In genomic region chr5:149368575-149369312, GRCm38 (mm10) we compare ENCODE assay signal across 15 mouse cellular contexts. TPM values are rescaled to one million over a fixed set of nuclear protein-coding genes. Genes with fewer than 3 reads are reported as not detected.
DNase-seq lines count a peak whose midpoint lies in the region; ATAC-seq lines count a peak whose summit lies in the region.
"Had no signal": no experiment of that assay in that cellular context is flagged by ENCODE, and none has a peak within 500 bp of the region (broad histone marks: within the 10 kb centered on the region; RNA-seq: fewer than 3 reads in every experiment).

No protein-coding gene starts in this region.

- H3K9ac ChIP-seq in heart, embryonic 15.5 days = no peak overlapping the region
- no peak overlapping the region for H3K9ac ChIP-seq in intestine, embryonic 16.5 days (ENCODE audit: low read depth, low read length)
- H3K9ac ChIP-seq: liver, embryonic 15.5 days; midbrain, embryonic 15.5 days had no signal

- H3K27ac ChIP-seq in heart, embryonic 15.5 days = 0 out of 2 replicates have a peak overlapping the region, but pooled peaks have one; percentile 36
- peak overlapping the region; percentile 23 for H3K27ac ChIP-seq in intestine, embryonic 16.5 days (ENCODE audit: low read length)
- H3K27ac ChIP-seq: liver, embryonic 15.5 days; midbrain, embryonic 15.5 days had no signal

- no peak for DNase-seq in heart, postnatal 25 days (ENCODE audit: low spot score)
- DNase-seq in thymus, postnatal 25 days = peak; percentile 56
- no peak for DNase-seq in thymus, adult 18-20 months
- DNase-seq in layer of hippocampus, postnatal 36 days = no peak
- no peak for DNase-seq in layer of hippocampus, adult 9-10 months (ENCODE audit: low spot score)
- DNase-seq: cerebellum, adult 2 months; embryo, embryonic 11 days; gastrocnemius, postnatal 10 days; lung, postnatal 4 days; right cerebral cortex, adult 18-20 months had no signal

- H3K36me3 ChIP-seq in heart, embryonic 15.5 days = no peaks in the 10 kb centered on the region
- H3K36me3 ChIP-seq in intestine, embryonic 16.5 days (ENCODE audit: control insufficient read depth, insufficient read depth, low read length) = no peaks in the 10 kb centered on the region
- H3K36me3 ChIP-seq: liver, embryonic 15.5 days; midbrain, embryonic 15.5 days had no signal

- peaks cover 35% of the 10 kb centered on the region for H3K4me1 ChIP-seq in heart, embryonic 15.5 days (replicated peaks)
- H3K4me1 ChIP-seq in intestine, embryonic 16.5 days (ENCODE audit: control insufficient read depth, insufficient read depth, low read length) = peaks cover 16% of the 10 kb centered on the region
- H3K4me1 ChIP-seq: liver, embryonic 15.5 days had no signal

- no peak overlapping the region for H3K4me3 ChIP-seq in heart, embryonic 15.5 days
- no peak overlapping the region for H3K4me3 ChIP-seq in intestine, embryonic 16.5 days (ENCODE audit: low read length)
- H3K4me3 ChIP-seq: liver, embryonic 15.5 days; midbrain, embryonic 15.5 days had no signal

- no peak; the same call in 1 of the 2 replicates for ATAC-seq in heart, embryonic 15.5 days (replicated peaks; ENCODE audit: insufficient number of reproducible peaks, insufficient read depth, low FRiP score, low read depth)
- ATAC-seq in intestine, embryonic 16.5 days = peak; percentile 40
- ATAC-seq: forebrain, embryonic 14.5 days; midbrain, embryonic 15.5 days had no signal

- no peaks in the 10 kb centered on the region for H3K27me3 ChIP-seq in heart, embryonic 15.5 days
- no peaks in the 10 kb centered on the region for H3K27me3 ChIP-seq in intestine, embryonic 16.5 days (replicated peaks; ENCODE audit: control insufficient read depth, insufficient read depth, low read length)
- H3K27me3 ChIP-seq: liver, embryonic 15.5 days; midbrain, embryonic 15.5 days had no signal

- WGBS in heart, embryonic 15.5 days = 40% methylated on average over 12 of the region's 12 CpGs
- WGBS in intestine, embryonic 16.5 days = 46% methylated on average over 12 of the region's 12 CpGs

- H3K9me3 ChIP-seq in heart, embryonic 15.5 days (replicated peaks) = no peaks in the 10 kb centered on the region
- no peaks in the 10 kb centered on the region for H3K9me3 ChIP-seq in intestine, embryonic 16.5 days (ENCODE audit: control insufficient read depth, low read length)
- H3K9me3 ChIP-seq: liver, embryonic 15.5 days; midbrain, embryonic 15.5 days had no signal

- peak overlapping the region; percentile 21; the same call in 1 of the 2 replicates for H3K4me2 ChIP-seq in heart, embryonic 15.5 days
- no peak overlapping the region for H3K4me2 ChIP-seq in intestine, embryonic 16.5 days (ENCODE audit: low read depth, low read length)
- H3K4me2 ChIP-seq: liver, embryonic 15.5 days; midbrain, embryonic 15.5 days had no signal

- intact Hi-C loops in heart, postnatal 25 days (cut with DNase I) = no loop called here

RNA-seq across cellular contexts. Expression of gene Medag, which starts 42.8 kb away (rescaled TPM):
- 1.9 and 2.0 TPM in 2 replicates for polyA plus RNA-seq in heart, embryonic 15.5 days (2015; fragmentation: Nextera tagmentation; extraction: Ambion mirVana)
- total RNA-seq in heart, postnatal 25 days (2021) = 10 to 100 TPM; 16.2 to 16.7 TPM
- polyA plus RNA-seq in intestine, embryonic 16.5 days (2015; fragmentation: Nextera tagmentation; extraction: Ambion mirVana) = 1.8 and 2.0 TPM in 2 replicates
- total RNA-seq in layer of hippocampus, postnatal 36 days (2021) = 1 to 10 TPM; 2.8 to 3.2 TPM

Comparison
In these comparisons a context has a peak if more than half of its experiments do, and no peak if none do; other contexts are left out.
1. RNA of gene Medag, which starts 42.8 kb away (total RNA-seq): 16.2 to 16.7 TPM in heart, postnatal 25 days; 2.8 to 3.2 TPM in layer of hippocampus, postnatal 36 days; every median in the first group is over 4 times any median in the second.